Mouse (Mus musculus): Measurements from ENCODE around the gene Dync1i2. TPM values are rescaled to one million over a fixed set of nuclear protein-coding genes. Genes with fewer than 3 reads are reported as not detected.

Gene Dync1i2
- polyA plus RNA-seq, 1 experiment, result 130 TPM

DNA sequence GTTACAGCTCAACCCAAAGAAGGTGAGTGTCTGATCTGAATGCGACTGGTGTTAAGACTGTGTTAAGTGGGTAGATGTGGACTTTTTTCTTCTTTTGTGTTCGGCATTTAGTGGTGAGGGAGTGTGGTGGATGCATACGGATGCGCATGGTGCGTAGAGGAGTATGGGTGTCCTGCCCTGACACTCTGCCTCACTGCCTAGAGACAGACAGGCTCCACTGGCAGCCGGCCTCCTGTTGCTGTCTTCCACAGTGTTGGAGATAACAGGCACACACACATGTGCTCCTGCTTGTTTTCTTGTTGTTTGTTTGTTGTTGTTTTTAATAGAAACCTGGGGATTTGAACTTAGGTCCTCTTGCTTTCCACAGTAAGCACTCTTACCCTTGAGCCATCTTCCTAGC is 24.5 kb downstream of the Dync1i2 start:
- Histone ChIP-seq H3K27ac (ENCODE audit: insufficient read depth, low read length) (no peak overlapping the region), H3K27me3 (ENCODE audit: control insufficient read depth, insufficient read depth, low read length) (no peaks in the 10 kb centered on the region), H3K4me1 (ENCODE audit: control insufficient read depth, insufficient read depth, low read length) (no peaks in the 10 kb centered on the region), H3K4me3 (replicated peaks; ENCODE audit: insufficient read depth, low read depth, low read length) (no peak overlapping the region)
- no peak for DNase-seq
- WGBS, result 93% methylated on average over 6 of the region's 6 CpGs
- TF ChIP-seq CTCF (IDR thresholded peaks at IDR 0.05; ENCODE audit: borderline replicate concordance, insufficient read depth, low read depth, low read length), result no peak
- TF ChIP-seq POLR2A (IDR thresholded peaks at IDR 0.05; ENCODE audit: borderline replicate concordance, insufficient read depth, low read length), result no peak

DNA sequence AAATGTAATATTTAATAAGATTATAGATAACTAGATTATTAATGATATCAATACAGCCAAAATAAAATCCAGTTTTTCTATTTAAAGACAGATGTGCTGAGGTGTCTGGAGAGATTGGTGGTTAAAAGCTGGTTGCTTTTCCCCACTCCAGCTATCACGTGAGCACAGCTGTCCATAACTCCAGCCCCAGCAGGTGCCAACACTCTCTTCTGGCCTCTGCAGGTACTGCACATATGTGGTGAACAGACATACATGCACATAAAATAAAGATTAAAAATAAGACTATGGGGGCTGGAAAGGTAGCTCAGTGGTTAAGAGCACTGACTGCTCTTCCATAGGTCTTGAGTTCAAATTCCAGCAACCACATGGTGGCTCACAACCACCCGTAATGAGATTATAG is 30.0 kb downstream of the Dync1i2 start:
- no peak for DNase-seq
- H3K4me3 ChIP-seq (replicated peaks; ENCODE audit: insufficient read depth, low read depth, low read length), result no peak overlapping the region
- H3K27me3 ChIP-seq (ENCODE audit: control insufficient read depth, insufficient read depth, low read length), result no peaks in the 10 kb centered on the region
- no peak overlapping the region for H3K27ac ChIP-seq (ENCODE audit: insufficient read depth, low read length)
- TF ChIP-seq CTCF (IDR thresholded peaks at IDR 0.05; ENCODE audit: borderline replicate concordance, insufficient read depth, low read depth, low read length), result no peak
- TF ChIP-seq POLR2A (IDR thresholded peaks at IDR 0.05; ENCODE audit: borderline replicate concordance, insufficient read depth, low read length), result no peak
- WGBS, result 91% methylated on average over 2 of the region's 2 CpGs
- peaks cover 7% of the 10 kb centered on the region; the same call in 1 of the 2 replicates for H3K4me1 ChIP-seq (ENCODE audit: control insufficient read depth, insufficient read depth, low read length)

GRCm38 (mm10) chr2:71242180-71242579 is 30.7 kb downstream of the Dync1i2 start:
- WGBS, result 83% methylated on average over 3 of the region's 3 CpGs
- H3K27ac ChIP-seq (ENCODE audit: insufficient read depth, low read length), result no peak overlapping the region
- H3K4me3 ChIP-seq (replicated peaks; ENCODE audit: insufficient read depth, low read depth, low read length), result no peak overlapping the region
- no peak for DNase-seq
- no peak for TF ChIP-seq POLR2A (IDR thresholded peaks at IDR 0.05; ENCODE audit: borderline replicate concordance, insufficient read depth, low read length)
- TF ChIP-seq CTCF (IDR thresholded peaks at IDR 0.05; ENCODE audit: borderline replicate concordance, insufficient read depth, low read depth, low read length), result no peak
- H3K4me1 ChIP-seq (ENCODE audit: control insufficient read depth, insufficient read depth, low read length), result peaks cover 7% of the 10 kb centered on the region; the same call in 1 of the 2 replicates
- H3K27me3 ChIP-seq (ENCODE audit: control insufficient read depth, insufficient read depth, low read length), result no peaks in the 10 kb centered on the region

- TF ChIP-seq CTCF (IDR thresholded peaks at IDR 0.05; ENCODE audit: borderline replicate concordance, insufficient read depth, low read depth, low read length) (no peak), POLR2A (IDR thresholded peaks at IDR 0.05; ENCODE audit: borderline replicate concordance, insufficient read depth, low read length) (no peak)
- WGBS, result 79% methylated on average over 9 of the region's 9 CpGs
- Histone ChIP-seq H3K4me1 (ENCODE audit: control insufficient read depth, insufficient read depth, low read length) (peaks cover 7% of the 10 kb centered on the region; the same call in 1 of the 2 replicates), H3K4me3 (replicated peaks; ENCODE audit: insufficient read depth, low read depth, low read length) (no peak overlapping the region), H3K27me3 (ENCODE audit: control insufficient read depth, insufficient read depth, low read length) (no peaks in the 10 kb centered on the region), H3K27ac (ENCODE audit: insufficient read depth, low read length) (no peak overlapping the region)
- DNase-seq, result no peak
Measured at GRCm38 (mm10) chr2:71243058-71243672, 31.7 kb downstream of the Dync1i2 start.

GRCm38 (mm10) chr2:71244807-71245206 is 33.3 kb downstream of the Dync1i2 start:
- peak; percentile 15 to 19 for DNase-seq
- H3K4me3 ChIP-seq (replicated peaks; ENCODE audit: insufficient read depth, low read depth, low read length), result no peak overlapping the region
- no peaks in the 10 kb centered on the region for H3K27me3 ChIP-seq (ENCODE audit: control insufficient read depth, insufficient read depth, low read length)
- H3K27ac ChIP-seq (ENCODE audit: insufficient read depth, low read length), result peak overlapping the region; percentile 9; the same call in 1 of the 2 replicates
- no peak for TF ChIP-seq CTCF (IDR thresholded peaks at IDR 0.05; ENCODE audit: borderline replicate concordance, insufficient read depth, low read depth, low read length)
- no peak for TF ChIP-seq POLR2A (IDR thresholded peaks at IDR 0.05; ENCODE audit: borderline replicate concordance, insufficient read depth, low read length)
- H3K4me1 ChIP-seq (ENCODE audit: control insufficient read depth, insufficient read depth, low read length), result peaks cover 7% of the 10 kb centered on the region; the same call in 1 of the 2 replicates
- 39% methylated on average over 7 of the region's 7 CpGs for WGBS

DNA sequence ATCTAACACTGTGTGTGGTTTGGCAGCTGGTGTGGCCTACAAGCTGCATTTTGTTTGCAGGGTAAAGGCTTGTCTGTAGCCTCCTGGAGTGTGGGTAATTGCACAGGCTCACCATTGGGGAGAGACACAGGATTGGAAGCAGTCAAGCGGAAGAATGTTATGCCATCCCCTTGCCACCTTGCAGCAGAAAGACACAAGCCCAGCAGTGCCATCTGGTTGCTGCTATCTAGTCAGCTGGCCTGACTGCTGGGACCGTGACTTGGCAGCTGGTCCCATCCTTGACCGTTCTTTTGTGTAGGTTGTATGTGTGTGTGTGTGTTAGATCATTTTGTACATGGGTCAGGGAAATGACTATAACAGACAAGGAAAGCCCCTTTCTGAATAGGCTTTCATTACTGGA is 33.9 kb downstream of the Dync1i2 start:
- Histone ChIP-seq H3K4me3 (replicated peaks; ENCODE audit: insufficient read depth, low read depth, low read length) (no peak overlapping the region), H3K4me1 (ENCODE audit: control insufficient read depth, insufficient read depth, low read length) (peaks cover 7% of the 10 kb centered on the region; the same call in 1 of the 2 replicates), H3K27ac (ENCODE audit: insufficient read depth, low read length) (peak overlapping the region; percentile 23), H3K27me3 (ENCODE audit: control insufficient read depth, insufficient read depth, low read length) (no peaks in the 10 kb centered on the region)
- TF ChIP-seq CTCF (IDR thresholded peaks at IDR 0.05; ENCODE audit: borderline replicate concordance, insufficient read depth, low read depth, low read length) (peak; percentile 52; the same call in 1 of the 2 replicates), POLR2A (IDR thresholded peaks at IDR 0.05; ENCODE audit: borderline replicate concordance, insufficient read depth, low read length) (no peak)
- peak; percentile 75 to 89 for DNase-seq
- WGBS, result 12% methylated on average over 3 of the region's 3 CpGs

DNA sequence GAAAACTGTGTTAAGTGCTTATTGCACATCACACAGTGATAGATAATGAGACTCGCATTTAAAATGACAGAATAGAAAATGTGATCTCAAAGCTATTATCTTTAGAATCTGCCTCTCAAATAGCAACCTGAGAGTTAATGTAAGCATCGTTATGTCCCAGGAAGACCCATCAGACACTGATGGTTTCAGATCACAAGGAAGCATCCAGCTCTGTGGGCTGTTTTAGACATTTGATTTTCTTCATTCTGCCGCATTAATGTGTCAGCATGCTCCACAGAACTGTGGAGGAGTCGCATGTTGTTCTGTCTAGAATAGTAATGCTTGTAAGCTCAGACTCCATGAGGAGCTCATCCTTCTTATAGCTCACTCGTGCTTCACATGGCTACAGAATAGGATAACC is 34.6 kb downstream of the Dync1i2 start:
- H3K4me3 ChIP-seq (replicated peaks; ENCODE audit: insufficient read depth, low read depth, low read length), result no peak overlapping the region
- TF ChIP-seq POLR2A (IDR thresholded peaks at IDR 0.05; ENCODE audit: borderline replicate concordance, insufficient read depth, low read length), result no peak
- no peak for TF ChIP-seq CTCF (IDR thresholded peaks at IDR 0.05; ENCODE audit: borderline replicate concordance, insufficient read depth, low read depth, low read length)
- no peak overlapping the region for H3K27ac ChIP-seq (ENCODE audit: insufficient read depth, low read length)
- 59% methylated on average over 5 of the region's 5 CpGs for WGBS
- peaks cover 7% of the 10 kb centered on the region; the same call in 1 of the 2 replicates for H3K4me1 ChIP-seq (ENCODE audit: control insufficient read depth, insufficient read depth, low read length)
- DNase-seq, result no peak
- no peaks in the 10 kb centered on the region for H3K27me3 ChIP-seq (ENCODE audit: control insufficient read depth, insufficient read depth, low read length)

GRCm38 (mm10) chr2:71248071-71248470 is 36.6 kb downstream of the Dync1i2 start:
- no peak for TF ChIP-seq POLR2A (IDR thresholded peaks at IDR 0.05; ENCODE audit: borderline replicate concordance, insufficient read depth, low read length)
- TF ChIP-seq CTCF (IDR thresholded peaks at IDR 0.05; ENCODE audit: borderline replicate concordance, insufficient read depth, low read depth, low read length), result no peak
- 67% methylated on average over 3 of the region's 3 CpGs for WGBS
- Histone ChIP-seq H3K4me3 (replicated peaks; ENCODE audit: insufficient read depth, low read depth, low read length) (no peak overlapping the region), H3K27ac (ENCODE audit: insufficient read depth, low read length) (no peak overlapping the region), H3K27me3 (ENCODE audit: control insufficient read depth, insufficient read depth, low read length) (no peaks in the 10 kb centered on the region), H3K4me1 (ENCODE audit: control insufficient read depth, insufficient read depth, low read length) (peaks cover 7% of the 10 kb centered on the region; the same call in 1 of the 2 replicates)
- no peak for DNase-seq
